Mouse (Mus musculus) thymus, adult 2 months (tissue): Measurements from ENCODE around the gene Qtrt2. TPM values are rescaled to one million over a fixed set of nuclear protein-coding genes. Genes with fewer than 3 reads are reported as not detected.

Source experiments
- DNase-seq: peaks from one replicate; pipeline ENCODE4 v3.0.0; 2021
- H3K27ac ChIP-seq: fragments of 200-500 bp; 2 replicates; pipeline ENCODE4 v1.5.1; 2012; ENCODE audit warnings: low read length, control low read depth; ENCODE audit not compliant: control insufficient read depth, insufficient read depth
- H3K27me3 ChIP-seq: fragments of 200-500 bp; 2 replicates; pipeline ENCODE4 v1.6.1; 2012; ENCODE audit warnings: mild to moderate bottlenecking, low read length, moderate library complexity, mixed read lengths; ENCODE audit not compliant: control insufficient read depth, insufficient read depth
- H3K36me3 ChIP-seq: fragments of 200-500 bp; 2 replicates; pipeline ENCODE4 v1.6.1; 2012; ENCODE audit warnings: mild to moderate bottlenecking, low read length, moderate library complexity; ENCODE audit not compliant: control insufficient read depth, insufficient read depth
- H3K4me1 ChIP-seq: fragments of 200-500 bp; replicated peaks from 2 replicates; pipeline ENCODE4 v1.6.1; 2012; ENCODE audit warnings: low read length; ENCODE audit not compliant: control insufficient read depth, insufficient read depth
- H3K4me3 ChIP-seq: fragments of 200-500 bp; 2 replicates; pipeline ENCODE4 v1.5.1; 2012; ENCODE audit warnings: mild to moderate bottlenecking, low read length, control low read depth, moderate library complexity; ENCODE audit not compliant: control insufficient read depth, insufficient read depth
- CTCF ChIP-seq: fragments of 200-500 bp; IDR thresholded peaks from 2 replicates; pipeline ENCODE4 v1.5.1; 2012; ENCODE audit warnings: mild to moderate bottlenecking, control low read depth, low read length, moderate library complexity, borderline replicate concordance; ENCODE audit not compliant: control insufficient read depth, poor library complexity, insufficient read depth; ENCODE audit errors: extremely low read depth
- POLR2A ChIP-seq: fragments of 200-500 bp; IDR thresholded peaks from 2 replicates; pipeline ENCODE4 v1.6.1; 2012; ENCODE audit warnings: mild to moderate bottlenecking, low read length, control low read depth, moderate library complexity; ENCODE audit not compliant: control insufficient read depth, poor library complexity, insufficient read depth; ENCODE audit errors: extremely low read depth
- WGBS: fragments of 180-500 bp; shearing (Covaris S2); methylation state at CpG from one replicate; pipeline ENCODE4 v1.1.7; 2018; 5-methylcytosine and 5-hydroxymethylcytosine counted together
- polyA plus RNA-seq: library from polyadenylated mRNA; depleted of rRNA; stranded (reverse); fragments of >200 nt; gene quantifications from 2 replicates; pipeline ENCODE4 v1.2.3, GENCODE M21; 2012; rRNA removed

The Qtrt2 gene
- polyA plus RNA-seq, 1 experiment: 25.7 TPM

- H3K36me3 ChIP-seq: no peaks in the 10 kb centered on the region
- H3K4me1 ChIP-seq: no peaks in the 10 kb centered on the region
- no peak overlapping the region for H3K4me3 ChIP-seq
- DNase-seq: no peak
- TF ChIP-seq POLR2A (no peak), CTCF (no peak)
- no peak overlapping the region for H3K27ac ChIP-seq
- 86% methylated on average over 5 of the region's 5 CpGs for WGBS
- H3K27me3 ChIP-seq: no peaks in the 10 kb centered on the region
Observed at GRCm38 (mm10) chr16:43816321-43816720, 110.3 kb downstream of the Qtrt2 start.

GRCm38 (mm10) chr16:43814644-43815043, 112.0 kb downstream of the Qtrt2 start:
- no peaks in the 10 kb centered on the region for H3K27me3 ChIP-seq
- WGBS: 87% methylated on average over 4 of the region's 4 CpGs
- DNase-seq: no peak
- no peaks in the 10 kb centered on the region for H3K36me3 ChIP-seq
- TF ChIP-seq POLR2A: no peak
- TF ChIP-seq CTCF: no peak
- no peak overlapping the region for H3K4me3 ChIP-seq
- no peaks in the 10 kb centered on the region for H3K4me1 ChIP-seq
- no peak overlapping the region for H3K27ac ChIP-seq

Other genes starting within 250 kb of the Qtrt2 start
- not detected in 2 replicates for gene Drd3, start 172.8 kb downstream of the Qtrt2 start, polyA plus RNA-seq
- gene Ccdc191, start 37.0 kb downstream of the Qtrt2 start, polyA plus RNA-seq: 1.0 and 1.3 TPM in 2 replicates
- gene Zdhhc23, start 53.0 kb upstream of the Qtrt2 start, polyA plus RNA-seq: 1.9 and 2.8 TPM in 2 replicates
- gene Gramd1c, start 136.5 kb upstream of the Qtrt2 start, polyA plus RNA-seq: 0.38 and 0.62 TPM in 2 replicates
- 17.2 and 18.4 TPM in 2 replicates for gene Atp6v1a, start 212.9 kb upstream of the Qtrt2 start, polyA plus RNA-seq
- 8.7 and 12.9 TPM in 2 replicates for gene Naa50, start 213.0 kb upstream of the Qtrt2 start, polyA plus RNA-seq
- 12.7 and 13.6 TPM in 2 replicates for gene Usf3, start 246.4 kb upstream of the Qtrt2 start, polyA plus RNA-seq